Mouse (Mus musculus) lung, postnatal 4 days (tissue): ENCODE results near the gene Zcchc17.

Source experiments
- DNase-seq, 2 experiments: peaks; one replicate each; pipeline ENCODE4 v3.0.0; 2021

Zcchc17 gene

DNA sequence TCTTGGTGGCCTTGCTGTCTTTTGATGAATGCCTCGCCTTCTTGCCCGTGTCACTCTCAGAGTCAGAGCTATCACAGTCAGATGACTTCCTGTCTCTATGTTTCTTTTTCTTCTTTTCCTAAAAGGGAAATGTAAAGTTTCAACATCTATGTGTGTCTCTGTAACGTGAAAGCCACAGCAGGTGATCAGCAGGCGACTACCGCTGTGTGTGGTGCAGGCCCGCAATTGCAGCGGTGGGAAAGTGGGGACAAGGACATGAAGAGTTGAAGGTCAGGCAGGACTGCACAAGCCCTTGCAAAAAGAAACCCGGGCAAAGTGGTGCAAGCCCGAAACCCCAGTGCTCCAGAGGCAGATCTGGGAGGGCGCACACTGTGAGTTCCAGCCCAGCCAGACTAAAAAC is 43.1 kb downstream of the Zcchc17 start:
- DNase-seq: no peak

DNA sequence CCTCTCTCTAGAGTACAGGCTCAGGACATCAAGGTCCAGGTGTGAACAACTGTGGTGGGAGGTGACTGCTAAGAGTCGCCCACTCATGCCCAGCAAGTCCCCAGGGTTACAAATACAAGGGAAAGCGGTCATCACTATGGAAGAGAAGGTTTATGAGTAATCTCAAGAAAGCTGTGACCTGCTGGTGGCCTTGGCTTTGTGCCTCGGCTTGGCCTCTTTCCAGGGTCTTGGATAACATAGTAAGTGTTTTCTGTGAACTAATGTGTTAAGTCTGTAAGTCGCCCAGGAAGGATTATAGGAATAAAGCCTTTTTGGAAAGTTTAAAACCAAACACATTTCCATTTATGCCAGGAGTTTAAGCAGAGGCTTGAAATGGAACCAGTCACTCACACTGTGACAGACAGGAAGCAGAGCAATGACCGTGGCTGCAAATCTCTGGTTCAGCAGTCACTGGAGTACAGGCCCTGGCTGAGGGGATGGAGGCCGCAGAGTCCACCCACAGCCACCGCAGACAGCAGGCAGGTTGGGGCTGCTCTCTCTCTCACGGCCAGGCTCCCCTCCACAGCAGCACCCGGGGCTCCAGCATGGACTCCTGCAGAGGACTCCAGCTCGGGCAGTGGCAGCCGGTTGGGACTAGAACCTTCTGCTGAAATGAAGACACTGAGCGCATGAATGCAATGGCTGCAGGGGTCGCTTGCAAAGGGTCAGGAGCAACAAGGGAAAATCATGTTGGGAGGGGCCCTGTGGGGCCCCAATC is 43.8 kb downstream of the Zcchc17 start:
- peak; percentile 68 to 83 for DNase-seq

DNA sequence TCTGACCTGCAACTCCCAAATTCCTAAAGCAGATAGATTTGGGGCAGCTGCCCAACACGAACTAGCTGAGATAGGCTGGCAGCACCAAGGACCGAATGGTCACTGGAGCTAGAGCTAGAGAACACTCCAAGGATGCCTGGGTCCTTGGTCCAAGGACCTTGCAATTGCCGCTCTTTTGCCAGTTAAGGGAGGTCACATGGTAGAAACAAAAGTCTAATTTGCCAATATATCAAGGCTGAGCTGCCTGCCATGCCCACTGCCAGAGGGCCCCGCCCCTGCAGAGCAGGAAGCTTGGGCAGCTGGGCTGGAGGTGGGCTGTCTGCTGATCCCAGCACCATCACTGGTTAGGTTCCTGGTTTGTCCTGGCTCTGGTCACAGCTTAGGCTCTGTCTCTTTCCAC is 46.2 kb downstream of the Zcchc17 start:
- no peak for DNase-seq

DNA sequence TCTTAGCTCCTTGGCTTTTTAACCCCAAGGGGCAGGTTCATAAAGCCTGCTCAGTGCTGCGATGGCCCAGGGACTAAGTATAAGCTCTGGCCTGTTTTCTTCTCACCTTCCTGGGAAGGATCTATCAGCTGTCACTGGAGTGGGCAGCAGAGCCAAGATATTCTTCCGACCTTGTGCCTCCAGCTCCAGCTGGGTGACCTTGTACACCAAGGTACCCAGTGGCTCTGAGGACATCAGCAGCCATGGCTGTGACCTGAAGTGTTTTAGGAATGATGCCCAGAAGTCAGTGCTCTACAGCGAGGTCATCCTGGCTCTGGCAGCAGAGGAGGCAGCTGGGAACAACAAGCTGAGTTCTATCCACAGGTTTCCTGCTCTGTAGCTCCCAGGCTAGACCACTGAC is 47.2 kb downstream of the Zcchc17 start:
- DNase-seq: no peak

GRCm38 (mm10) chr4:130309254-130309653 is 50.5 kb downstream of the Zcchc17 start:
- no peak for DNase-seq

- DNase-seq: peak; percentile 38 to 57
Measured at GRCm38 (mm10) chr4:130308231-130309081, 51.3 kb downstream of the Zcchc17 start, which contains the start of the genes Fabp3 and Gm10570. Fabp3 (plus strand) TSS chr4:130308595. Gm10570 (minus strand) TSS chr4:130308674.

DNA sequence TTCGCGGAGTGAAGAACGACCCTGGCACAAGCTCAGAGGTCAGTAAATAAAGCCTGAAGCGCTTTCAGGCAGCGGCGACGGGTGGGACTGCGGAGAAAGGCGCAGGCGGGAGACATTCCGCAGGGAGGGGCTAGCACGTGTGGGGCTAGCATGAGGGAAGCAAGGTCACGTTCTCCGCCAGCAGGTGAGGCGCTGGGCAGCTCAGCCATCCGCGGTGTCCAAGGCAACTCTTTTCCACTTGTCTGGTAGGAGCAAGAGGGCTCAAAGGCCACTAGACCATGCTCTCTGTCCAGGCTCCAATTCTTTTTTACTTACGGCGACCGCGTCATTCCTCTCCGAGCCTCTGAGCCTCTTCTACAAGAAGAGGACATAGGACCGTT is 51.9 kb downstream of the Zcchc17 start:
- DNase-seq: peak; percentile 56 to 72

- DNase-seq: no peak
Measured at GRCm38 (mm10) chr4:130306796-130307630, 52.7 kb downstream of the Zcchc17 start.

DNA sequence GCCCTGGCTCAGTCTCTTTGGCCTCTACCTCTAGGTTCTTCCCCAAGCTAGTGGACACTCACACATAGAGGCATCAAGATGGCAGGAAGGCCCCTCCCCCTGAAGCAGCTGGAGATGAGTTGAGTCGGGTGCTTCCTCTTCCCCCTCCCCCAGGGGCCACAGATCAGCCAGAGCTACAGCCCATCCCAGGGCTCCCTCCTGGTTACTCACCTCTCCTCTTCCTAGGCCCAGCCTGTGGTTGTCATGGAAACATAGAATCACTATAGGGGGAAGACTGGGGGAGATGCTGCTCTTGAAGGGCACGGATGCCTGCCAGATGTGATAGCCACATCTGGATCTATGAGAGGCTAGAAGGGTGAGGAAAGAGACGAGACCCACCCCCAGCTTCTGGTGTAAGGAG is 55.0 kb downstream of the Zcchc17 start:
- no peak for DNase-seq

GRCm38 (mm10) chr4:130302285-130302870 is 57.4 kb downstream of the Zcchc17 start:
- no peak for DNase-seq

GRCm38 (mm10) chr4:130299629-130300018 is 60.1 kb downstream of the Zcchc17 start:
- DNase-seq: no peak

GRCm38 (mm10) chr4:130298877-130299628 is 60.7 kb downstream of the Zcchc17 start:
- no peak for DNase-seq

GRCm38 (mm10) chr4:130297123-130297529 is 62.6 kb downstream of the Zcchc17 start:
- no peak for DNase-seq

GRCm38 (mm10) chr4:130296243-130296965 is 63.3 kb downstream of the Zcchc17 start:
- DNase-seq: no peak

- DNase-seq: peak; percentile 43 to 51
Measured at GRCm38 (mm10) chr4:130295047-130295745, 64.5 kb downstream of the Zcchc17 start.

DNA sequence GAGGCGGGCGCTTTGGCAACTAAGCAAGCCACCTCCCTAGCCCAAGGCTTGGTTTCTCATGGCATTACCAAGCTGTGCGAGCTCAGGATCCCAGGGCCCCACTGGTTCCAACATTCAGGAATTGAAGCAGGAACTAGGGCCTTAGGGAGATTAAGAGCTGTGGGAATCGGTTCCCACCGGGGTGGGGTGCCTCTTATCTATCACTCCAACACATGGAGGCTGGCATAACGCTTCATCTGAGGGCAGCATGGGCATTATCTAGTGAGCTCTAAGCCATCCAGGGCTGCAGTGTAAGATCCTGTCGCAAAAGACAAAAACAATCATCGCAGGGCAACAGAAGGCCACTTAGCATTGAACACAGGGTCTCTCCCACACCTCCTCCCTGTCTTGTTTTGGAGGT is 65.2 kb downstream of the Zcchc17 start:
- no peak for DNase-seq

GRCm38 (mm10) chr4:130292271-130292670 is 67.5 kb downstream of the Zcchc17 start:
- peak; percentile 57 to 76 for DNase-seq

- no peak for DNase-seq
Measured at GRCm38 (mm10) chr4:130289824-130290223, 69.9 kb downstream of the Zcchc17 start.

GRCm38 (mm10) chr4:130286531-130286930 is 73.2 kb downstream of the Zcchc17 start:
- DNase-seq: no peak

DNA sequence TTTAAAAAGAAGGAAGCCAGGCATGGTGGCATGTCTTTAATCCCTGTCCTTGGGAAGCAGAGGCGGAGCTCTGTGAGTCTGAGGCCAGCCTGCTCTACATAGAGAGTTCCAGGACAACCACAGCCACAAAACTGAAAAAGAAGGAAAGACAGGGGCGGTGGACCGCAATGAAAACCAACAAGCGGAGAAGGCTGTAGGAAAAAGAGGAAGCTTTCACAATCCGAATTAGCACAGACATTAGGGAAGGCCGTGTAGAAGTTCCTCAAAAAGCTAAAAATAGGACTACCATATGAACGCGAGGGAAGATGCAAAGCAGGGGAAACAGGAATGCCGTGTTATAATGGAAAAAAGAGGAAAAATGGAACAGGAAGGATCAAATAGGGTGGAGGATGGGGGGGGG is 75.9 kb downstream of the Zcchc17 start:
- DNase-seq: no peak

DNA sequence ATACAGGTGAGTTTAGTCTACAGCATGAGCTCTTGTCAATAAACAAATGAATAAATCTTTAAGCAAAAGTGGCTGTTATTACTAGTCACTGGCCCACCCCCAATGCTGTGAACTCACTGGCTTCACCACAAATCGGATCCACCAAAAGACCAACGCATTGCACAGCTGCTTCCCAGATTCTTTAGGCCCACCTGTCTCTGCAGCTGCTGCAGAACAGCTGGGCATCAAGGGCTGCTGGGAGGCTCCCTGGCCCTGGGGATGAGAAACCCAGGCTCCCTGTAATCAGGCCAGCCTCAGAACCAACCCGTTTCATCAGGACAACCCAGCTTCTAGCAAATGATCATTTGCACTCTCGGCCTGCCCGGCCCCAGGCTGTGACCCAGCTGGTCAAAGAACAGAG is 76.9 kb downstream of the Zcchc17 start:
- DNase-seq: no peak
